Mouse (Mus musculus) liver, embryonic 14.5 days (tissue): ENCODE results near the gene Kctd2. TPM values are rescaled to one million over a fixed set of nuclear protein-coding genes. Genes with fewer than 3 reads are reported as not detected.

ENCODE experiments used
- ATAC-seq: fragments of 200-750 bp; cut with Nextera tagmentation; 2 replicates; pipeline ENCODE4 v1.8.0; 2017; ENCODE audit warnings: moderate number of reproducible peaks, mild to moderate bottlenecking, moderate library complexity; ENCODE audit not compliant: insufficient read depth
- DNase-seq, 3 experiments: peaks; one replicate each; pipeline ENCODE4 v3.0.0-alpha.2; 2012 to 2013; ENCODE audit warnings: low read depth in 3 of 3, low spot score in 3 of 3
- H3K27ac ChIP-seq: fragments of 300-500 bp; sonication (generic); 2 replicates; pipeline ENCODE4 v1.5.1; 2014; ENCODE audit warnings: moderate library complexity, mild to moderate bottlenecking, control low read depth, inconsistent platforms
- H3K27me3 ChIP-seq: fragments of 300-500 bp; sonication (generic); 2 replicates; pipeline ENCODE4 v1.6.1; 2014; ENCODE audit warnings: mild to moderate bottlenecking, low read length, moderate library complexity; ENCODE audit not compliant: control insufficient read depth, insufficient read depth
- H3K36me3 ChIP-seq: fragments of 300-500 bp; sonication (generic); replicated peaks from 2 replicates; pipeline ENCODE4 v1.6.1; 2014; ENCODE audit warnings: low read depth; ENCODE audit not compliant: control insufficient read depth, insufficient read depth
- H3K4me1 ChIP-seq, 2 experiments: fragments of 200-500 bp in 1 of 2; fragments of 300-500 bp in 1 of 2; sonication (generic) in 1 of 2; replicated peaks; 2 replicates each; pipeline ENCODE4 v1.6.1; 2012 to 2014; ENCODE audit warnings: antibody characterized with exemption in 1 of 2, inconsistent platforms in 1 of 2, low read length in 1 of 2; ENCODE audit not compliant: control insufficient read depth in 2 of 2, insufficient read depth in 2 of 2
- H3K4me2 ChIP-seq: fragments of 300-500 bp; sonication (generic); 2 replicates; pipeline ENCODE4 v1.6.1; 2014; ENCODE audit warnings: low read depth, mild to moderate bottlenecking, control low read depth, moderate library complexity
- H3K4me3 ChIP-seq, 2 experiments: fragments of 200-500 bp in 1 of 2; fragments of 300-500 bp in 1 of 2; sonication (generic) in 1 of 2; 2 replicates each; pipeline ENCODE4 v1.5.1; 2012 to 2014; ENCODE audit warnings: low read depth in 2 of 2, low read length in 2 of 2, mild to moderate bottlenecking in 2 of 2, control low read depth in 1 of 2, inconsistent platforms in 1 of 2, moderate library complexity in 1 of 2; ENCODE audit not compliant: insufficient read depth in 1 of 2
- H3K9ac ChIP-seq: fragments of 300-500 bp; sonication (generic); replicated peaks from 2 replicates; pipeline ENCODE4 v1.6.1; 2014; ENCODE audit warnings: mild to moderate bottlenecking, control low read depth, moderate library complexity
- H3K9me3 ChIP-seq: fragments of 300-500 bp; sonication (generic); 2 replicates; pipeline ENCODE4 v1.6.1; 2016; ENCODE audit warnings: low read length, mixed read lengths; ENCODE audit not compliant: control insufficient read depth
- CTCF ChIP-seq: IDR thresholded peaks from 2 replicates; pipeline ENCODE4 v1.5.1; 2016; ENCODE audit warnings: antibody characterized with exemption, low read depth, control low read depth
- EP300 ChIP-seq: IDR thresholded peaks from 2 replicates; pipeline ENCODE4 v1.6.1; 2016; ENCODE audit warnings: antibody characterized with exemption, low read depth
- WGBS: fragments of 180-500 bp; shearing (Covaris S2); extraction: QIAGEN DNeasy Blood & Tissue Kit; methylation state at CpG from one replicate; pipeline ENCODE4 v1.1.7; 2014; ENCODE audit not compliant: insufficient replicate concordance; 5-methylcytosine and 5-hydroxymethylcytosine counted together
- polyA plus RNA-seq, 2 experiments: library from polyadenylated mRNA; depleted of rRNA in 1 of 2; stranded (reverse) in 1 of 2; unstranded in 1 of 2; fragments of >200 nt; fragmentation: Nextera tagmentation in 1 of 2; extraction: Ambion mirVana in 1 of 2; gene quantifications; 2 replicates each; pipeline versions ENCODE4 v1.2.1 to v1.2.3; 2012 to 2014

The Kctd2 gene
- polyA plus RNA-seq, 2 experiments = 5.2 to 5.8 TPM

DNA sequence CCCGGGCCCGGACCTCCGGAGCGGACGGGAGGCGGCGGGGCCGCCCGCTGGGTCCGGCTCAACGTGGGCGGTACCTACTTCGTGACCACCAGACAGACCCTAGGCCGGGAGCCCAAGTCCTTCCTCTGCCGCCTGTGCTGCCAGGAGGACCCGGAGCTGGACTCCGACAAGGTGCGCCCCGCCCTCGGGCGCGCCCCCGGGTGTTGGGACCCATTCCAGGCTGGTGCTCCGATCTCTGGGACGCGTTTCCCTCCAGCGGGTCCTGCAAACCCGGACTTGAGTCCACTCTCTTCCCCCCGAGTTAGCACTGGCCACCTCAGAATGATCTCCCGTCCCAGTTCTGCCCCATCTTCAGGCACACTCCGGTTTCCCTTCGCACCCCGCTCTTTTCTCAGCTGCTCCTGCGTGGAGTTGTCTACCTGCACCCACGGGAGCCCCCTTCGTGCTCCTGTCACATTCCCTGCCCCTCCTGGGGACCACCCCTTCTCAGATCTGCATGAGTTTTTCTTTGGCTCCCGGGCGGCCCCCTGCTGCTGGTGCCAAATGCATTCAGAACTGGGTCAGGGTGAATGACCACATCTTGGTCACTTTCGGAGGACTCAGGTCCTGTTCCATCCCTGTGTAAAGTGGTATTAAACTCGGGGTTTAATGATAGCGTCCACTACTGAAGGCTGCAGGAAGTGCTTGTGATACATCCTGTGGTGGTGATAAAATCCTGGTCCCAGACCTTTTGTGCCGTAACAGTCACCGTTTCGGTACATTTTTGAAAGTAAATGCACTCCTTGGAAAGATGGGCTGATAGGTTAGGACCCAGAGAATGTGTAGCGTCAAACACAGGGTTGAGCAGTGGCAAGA lies 635 bp downstream of the Kctd2 start:
- 2% methylated on average over 45 of the region's 45 CpGs for WGBS
- H3K4me2 ChIP-seq = peak overlapping the region; percentile 74

DNA sequence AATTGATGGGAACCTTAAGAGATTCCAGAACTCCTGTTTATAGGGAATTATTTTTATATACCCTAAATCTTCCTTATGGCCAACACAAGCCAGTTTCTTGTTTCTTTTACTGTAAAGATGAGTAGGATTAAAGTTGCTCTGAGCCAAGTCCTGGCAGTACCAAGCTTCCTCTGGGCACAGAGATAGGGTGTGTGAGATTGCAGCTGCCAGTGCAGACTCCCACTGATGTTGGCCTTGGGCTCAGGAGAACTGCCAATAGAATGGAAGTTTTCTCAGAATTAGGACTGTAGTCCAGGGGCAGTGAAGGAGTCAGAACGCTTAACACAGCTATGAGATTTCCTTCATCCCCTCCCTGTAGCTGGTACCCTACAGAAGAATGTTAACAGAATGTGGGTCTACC lies 1.4 kb downstream of the Kctd2 start:
- Histone ChIP-seq H3K4me1 (peaks cover 13 to 17% of the 10 kb centered on the region in 2 experiments; a peak in 3 of 4 replicates), H3K9me3 (no peaks in the 10 kb centered on the region), H3K4me3 (peak overlapping the region in 1 of 2 experiments; percentile 84; a peak in 1 of 4 replicates), H3K27me3 (no peaks in the 10 kb centered on the region), H3K9ac (no peak overlapping the region), H3K27ac (no peak overlapping the region), H3K4me2 (peak overlapping the region; percentile 74), H3K36me3 (peaks cover 13% of the 10 kb centered on the region)
- 76% methylated on average over 1 of the region's 1 CpGs for WGBS
- no peak for DNase-seq
- no peak for ATAC-seq
- TF ChIP-seq EP300 (no peak), CTCF (no peak)

More for the DNA sequence above, 635 bp downstream of the Kctd2 start:
- no peak for TF ChIP-seq EP300
- no peak for TF ChIP-seq CTCF
- Histone ChIP-seq H3K27me3 (no peaks in the 10 kb centered on the region), H3K27ac (peak overlapping the region; percentile 6), H3K4me1 (peaks cover 13 to 17% of the 10 kb centered on the region in 2 experiments; a peak in 3 of 4 replicates), H3K9me3 (no peaks in the 10 kb centered on the region), H3K4me3 (peak overlapping the region; percentile 77 to 84), H3K36me3 (peaks cover 20% of the 10 kb centered on the region), H3K9ac (peak overlapping the region; percentile 95)
- DNase-seq = peak in 1 of 3 experiments; percentile 33
- ATAC-seq = peak; percentile 75

DNA sequence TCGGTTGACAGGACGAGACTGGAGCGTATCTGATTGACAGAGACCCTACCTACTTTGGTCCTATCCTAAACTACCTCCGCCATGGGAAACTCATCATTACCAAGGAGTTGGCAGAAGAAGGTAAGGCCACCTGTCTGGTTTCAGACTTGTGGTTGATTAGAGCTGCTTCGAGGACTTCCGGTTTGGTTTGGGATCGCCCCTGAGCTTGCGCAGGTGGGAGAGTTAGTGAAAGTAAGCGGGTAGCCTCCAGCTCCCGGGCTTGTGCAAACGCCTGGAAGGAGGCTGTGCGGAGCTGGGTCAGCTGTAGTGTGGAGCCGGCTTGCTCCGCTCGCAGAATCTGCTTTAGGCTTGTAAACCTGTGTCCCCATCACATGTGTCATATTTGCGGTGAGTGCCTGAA lies 2.0 kb downstream of the Kctd2 start:
- H3K9ac ChIP-seq = no peak overlapping the region
- peaks cover 6% of the 10 kb centered on the region for H3K36me3 ChIP-seq
- TF ChIP-seq EP300 (no peak), CTCF (no peak)
- H3K27ac ChIP-seq = no peak overlapping the region
- ATAC-seq = no peak
- H3K27me3 ChIP-seq = no peaks in the 10 kb centered on the region
- 89% methylated on average over 16 of the region's 16 CpGs for WGBS
- no peak overlapping the region for H3K4me3 ChIP-seq
- H3K9me3 ChIP-seq = no peaks in the 10 kb centered on the region
- H3K4me2 ChIP-seq = no peak overlapping the region
- peaks cover 13 to 17% of the 10 kb centered on the region in 2 experiments; a peak in 3 of 4 replicates for H3K4me1 ChIP-seq
- DNase-seq = no peak

DNA sequence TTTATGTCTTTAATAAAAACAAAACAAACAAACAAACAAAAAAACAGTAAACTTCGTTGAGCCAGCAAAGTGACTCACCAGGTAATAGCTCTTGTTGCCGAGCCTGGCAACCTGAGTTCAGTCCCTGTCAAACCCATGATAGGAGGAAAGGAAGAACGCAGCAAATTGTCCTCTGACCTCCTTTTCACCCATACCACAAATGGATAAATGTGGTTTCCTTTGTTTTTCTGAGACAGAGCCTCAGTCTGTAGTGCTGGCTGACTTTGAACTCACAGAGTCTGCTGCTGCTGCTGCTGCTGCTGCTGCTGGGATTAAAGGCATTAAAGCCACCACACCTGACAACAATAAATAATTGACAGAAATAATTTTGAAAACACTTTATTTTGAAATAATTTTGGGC lies 3.2 kb downstream of the Kctd2 start:
- H3K9me3 ChIP-seq = no peaks in the 10 kb centered on the region
- 61% methylated on average over 3 of the region's 3 CpGs for whole genome bisulfite sequencing

DNA sequence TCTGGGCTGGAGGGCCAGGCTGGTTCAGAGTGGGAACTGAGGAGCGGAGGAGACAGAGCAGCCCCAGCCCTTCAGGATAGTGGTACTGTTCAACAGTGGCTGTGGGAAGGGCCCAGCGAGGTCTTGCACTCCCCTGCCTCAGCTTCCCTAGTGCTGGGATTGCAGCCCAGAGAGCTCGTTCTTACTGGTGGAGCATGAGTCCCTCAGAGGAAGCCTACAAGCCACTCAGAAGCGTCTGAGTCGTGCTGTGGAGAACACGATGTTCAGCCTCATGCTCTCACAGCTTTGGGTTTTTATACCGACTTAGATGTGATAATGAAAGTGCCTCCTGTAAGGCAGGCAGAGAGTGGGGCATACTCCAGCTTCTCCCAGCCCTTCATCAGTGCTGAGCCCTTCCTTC lies 4.7 kb downstream of the Kctd2 start:
- TF ChIP-seq CTCF (no peak), EP300 (no peak)
- H3K4me2 ChIP-seq = no peak overlapping the region
- no peak overlapping the region for H3K4me3 ChIP-seq
- H3K36me3 ChIP-seq = no peaks in the 10 kb centered on the region
- H3K9ac ChIP-seq = no peak overlapping the region
- DNase-seq (no peak), ATAC-seq (no peak)
- no peaks in the 10 kb centered on the region for H3K9me3 ChIP-seq
- H3K27ac ChIP-seq = no peak overlapping the region
- 70% methylated on average over 7 of the region's 7 CpGs for WGBS
- H3K4me1 ChIP-seq = peaks cover 8 to 9% of the 10 kb centered on the region in 2 experiments; a peak in 3 of 4 replicates
- H3K27me3 ChIP-seq = no peaks in the 10 kb centered on the region

More for the DNA sequence above, 3.2 kb downstream of the Kctd2 start:
- Histone ChIP-seq H3K9ac (no peak overlapping the region), H3K27me3 (no peaks in the 10 kb centered on the region), H3K4me1 (peaks cover 13 to 16% of the 10 kb centered on the region in 2 experiments; a peak in 3 of 4 replicates), H3K4me2 (no peak overlapping the region), H3K36me3 (no peaks in the 10 kb centered on the region), H3K4me3 (no peak overlapping the region), H3K27ac (no peak overlapping the region)
- TF ChIP-seq EP300 = no peak
- no peak for TF ChIP-seq CTCF
- DNase-seq (no peak), ATAC-seq (no peak)
